Mouse (Mus musculus) MEL (cell line): ENCODE measurements around the gene Syne4. TPM values are rescaled to one million over a fixed set of nuclear protein-coding genes. Genes with fewer than 3 reads are reported as not detected.

Source experiments
- DNase-seq: peaks from one replicate; pipeline ENCODE4 v3.0.0; 2011; ENCODE audit warnings: low read depth, low spot score
- H3K27ac ChIP-seq: 2 replicates; pipeline ENCODE4 v1.5.1; 2012; ENCODE audit warnings: low read depth, mild to moderate bottlenecking, control low read depth, low read length, moderate library complexity; ENCODE audit not compliant: control insufficient read depth
- H3K27me3 ChIP-seq, 2 experiments: fragments of 150-350 bp in 1 of 2; sonication (generic) in 1 of 2; 2 replicates each; pipeline ENCODE4 v1.6.1; 2012; ENCODE audit warnings: low read length in 2 of 2, mild to moderate bottlenecking in 2 of 2, improper control_type of control experiment in 1 of 2, moderate library complexity in 1 of 2; ENCODE audit not compliant: insufficient read depth in 2 of 2, control insufficient read depth in 1 of 2
- H3K36me3 ChIP-seq, 2 experiments: 2 replicates each; pipeline ENCODE4 v1.6.1; 2012 to 2014; ENCODE audit warnings: low read length in 2 of 2, improper control_type of control experiment in 1 of 2, inconsistent platforms in 1 of 2, mild to moderate bottlenecking in 1 of 2; ENCODE audit not compliant: insufficient read depth in 2 of 2, control insufficient read depth in 1 of 2
- H3K4me1 ChIP-seq, 2 experiments: fragments of 150-350 bp in 1 of 2; sonication (generic) in 1 of 2; 2 replicates each; pipeline ENCODE4 v1.6.1; 2012; ENCODE audit warnings: low read length in 2 of 2, improper control_type of control experiment in 1 of 2, mild to moderate bottlenecking in 1 of 2; ENCODE audit not compliant: insufficient read depth in 2 of 2, control insufficient read depth in 1 of 2
- H3K4me3 ChIP-seq, 2 experiments: fragments of 150-350 bp in 1 of 2; sonication (generic) in 1 of 2; 2 replicates each; pipeline ENCODE4 v1.5.1; 2012; ENCODE audit warnings: low read depth in 2 of 2, low read length in 2 of 2, mild to moderate bottlenecking in 2 of 2, moderate library complexity in 2 of 2, control low read depth in 1 of 2, improper control_type of control experiment in 1 of 2; ENCODE audit not compliant: control insufficient read depth in 1 of 2, insufficient read depth in 1 of 2
- H3K79me2 ChIP-seq: 2 replicates; pipeline ENCODE4 v1.6.1; 2012; ENCODE audit warnings: mild to moderate bottlenecking, low read length, moderate library complexity; ENCODE audit not compliant: control insufficient read depth, poor library complexity, insufficient read depth
- H3K9ac ChIP-seq: 2 replicates; pipeline ENCODE4 v1.6.1; 2012; ENCODE audit warnings: low read depth, mild to moderate bottlenecking, control low read depth, low read length, moderate library complexity; ENCODE audit not compliant: control insufficient read depth, poor library complexity, severe bottlenecking
- H3K9me3 ChIP-seq: fragments of 150-350 bp; sonication (generic); replicated peaks from 2 replicates; pipeline ENCODE4 v1.6.1; 2012; ENCODE audit warnings: mild to moderate bottlenecking, low read length, improper control_type of control experiment, moderate library complexity; ENCODE audit not compliant: insufficient read depth
- BHLHE40 ChIP-seq: IDR thresholded peaks from 2 replicates; pipeline ENCODE4 v1.6.1; 2012; ENCODE audit warnings: low read depth, mild to moderate bottlenecking, inconsistent platforms, low read length, improper control_type of control experiment, borderline replicate concordance
- CHD1 ChIP-seq: IDR thresholded peaks from 2 replicates; pipeline ENCODE4 v1.6.1; 2012; ENCODE audit warnings: low read depth, mild to moderate bottlenecking, inconsistent platforms, low read length, improper control_type of control experiment
- CTCF ChIP-seq, 3 experiments: IDR thresholded peaks in 2 of 3; conservative IDR thresholded peaks in 1 of 3; 2 replicates each; pipeline ENCODE4 v1.5.1; 2011 to 2012; ENCODE audit warnings: low read length in 3 of 3, low read depth in 2 of 3, mild to moderate bottlenecking in 2 of 3, improper control_type of control experiment in 1 of 3, inconsistent platforms in 1 of 3, mixed read lengths in 1 of 3, moderate library complexity in 1 of 3; ENCODE audit not compliant: control insufficient read depth in 1 of 3, insufficient read depth in 1 of 3, poor library complexity in 1 of 3, severe bottlenecking in 1 of 3
- E2F4 ChIP-seq: IDR thresholded peaks from 2 replicates; pipeline ENCODE4 v1.6.1; 2011; ENCODE audit warnings: low read depth, low read length, improper control_type of control experiment, borderline replicate concordance
- ELF1 ChIP-seq: IDR thresholded peaks from 2 replicates; pipeline ENCODE4 v1.6.1; 2014; ENCODE audit warnings: low read depth, mild to moderate bottlenecking, inconsistent platforms, low read length, improper control_type of control experiment, moderate library complexity
- EP300 ChIP-seq, 2 experiments: IDR thresholded peaks; 2 replicates each; pipeline ENCODE4 v1.6.1; 2011; ENCODE audit warnings: improper control_type of control experiment in 2 of 2, low read length in 2 of 2, low read depth in 1 of 2, mild to moderate bottlenecking in 1 of 2
- ETS1 ChIP-seq: IDR thresholded peaks from 2 replicates; pipeline ENCODE4 v1.6.1; 2012; ENCODE audit warnings: low read depth, mild to moderate bottlenecking, inconsistent platforms, low read length, improper control_type of control experiment, moderate library complexity
- GABPA ChIP-seq: IDR thresholded peaks from 2 replicates; pipeline ENCODE4 v1.6.1; 2012; ENCODE audit warnings: low read depth, mild to moderate bottlenecking, inconsistent platforms, low read length, improper control_type of control experiment, moderate library complexity
- GATA1 ChIP-seq: IDR thresholded peaks from 2 replicates; pipeline ENCODE4 v1.6.1; 2011; ENCODE audit warnings: low read depth, low read length, improper control_type of control experiment
- JUND ChIP-seq: IDR thresholded peaks from 2 replicates; pipeline ENCODE4 v1.6.1; 2011; ENCODE audit warnings: low read depth, mild to moderate bottlenecking, improper control_type of control experiment, low read length
- MAFK ChIP-seq: IDR thresholded peaks from 2 replicates; pipeline ENCODE4 v1.6.1; 2011; ENCODE audit warnings: low read depth, mild to moderate bottlenecking, low read length, improper control_type of control experiment, borderline replicate concordance
- MXI1 ChIP-seq: IDR thresholded peaks from 2 replicates; pipeline ENCODE4 v1.6.1; 2011; ENCODE audit warnings: mild to moderate bottlenecking, low read depth, low read length, improper control_type of control experiment
- MYB ChIP-seq: IDR thresholded peaks from 2 replicates; pipeline ENCODE4 v1.6.1; 2011; ENCODE audit warnings: mild to moderate bottlenecking, low read depth, low read length, improper control_type of control experiment
- NRF1 ChIP-seq: IDR thresholded peaks from 2 replicates; pipeline ENCODE4 v1.6.1; 2014; ENCODE audit warnings: low read depth, mild to moderate bottlenecking, inconsistent platforms, low read length, improper control_type of control experiment, moderate library complexity; ENCODE audit not compliant: poor library complexity, insufficient read depth, severe bottlenecking
- POLR2A ChIP-seq, 2 experiments: IDR thresholded peaks; 2 replicates each; pipeline ENCODE4 v1.6.1; 2011 to 2012; ENCODE audit warnings: low read length in 2 of 2, mild to moderate bottlenecking in 2 of 2, control low read depth in 1 of 2, improper control_type of control experiment in 1 of 2, low read depth in 1 of 2, moderate library complexity in 1 of 2; ENCODE audit not compliant: control insufficient read depth in 1 of 2, insufficient read depth in 1 of 2, poor library complexity in 1 of 2
- POLR2AphosphoS5 ChIP-seq: IDR thresholded peaks from 2 replicates; pipeline ENCODE4 v1.6.1; 2012; ENCODE audit warnings: low read depth, borderline replicate concordance, mild to moderate bottlenecking, inconsistent platforms, low read length, moderate library complexity, mixed read lengths
- RCOR1 ChIP-seq: IDR thresholded peaks from 2 replicates; pipeline ENCODE4 v1.6.1; 2012; ENCODE audit warnings: low read depth, mild to moderate bottlenecking, inconsistent platforms, low read length, improper control_type of control experiment
- SIN3A ChIP-seq: IDR thresholded peaks from 2 replicates; pipeline ENCODE4 v1.6.1; 2012; ENCODE audit warnings: low read length, improper control_type of control experiment, inconsistent platforms
- TAL1 ChIP-seq: IDR thresholded peaks from 2 replicates; pipeline ENCODE4 v1.6.1; 2012; ENCODE audit warnings: mild to moderate bottlenecking, inconsistent platforms, low read length, moderate library complexity, mixed read lengths
- TBP ChIP-seq: IDR thresholded peaks from 2 replicates; pipeline ENCODE4 v1.8.0; 2011; ENCODE audit warnings: low read depth, low read length, improper control_type of control experiment
- UBTF ChIP-seq: IDR thresholded peaks from 2 replicates; pipeline ENCODE4 v1.6.1; 2012; ENCODE audit warnings: low read depth, mild to moderate bottlenecking, inconsistent platforms, low read length, improper control_type of control experiment, moderate library complexity, borderline replicate concordance; ENCODE audit not compliant: insufficient read depth
- ZKSCAN1 ChIP-seq: IDR thresholded peaks from 2 replicates; pipeline ENCODE4 v1.6.1; 2012; ENCODE audit warnings: low read depth, mild to moderate bottlenecking, inconsistent platforms, low read length, improper control_type of control experiment, moderate library complexity
- ZNF384 ChIP-seq: IDR thresholded peaks from 2 replicates; pipeline ENCODE4 v1.6.1; 2012; ENCODE audit warnings: low read depth, mild to moderate bottlenecking, inconsistent platforms, low read length, improper control_type of control experiment
- polyA plus RNA-seq, 2 experiments: library from polyadenylated mRNA; stranded (reverse) in 1 of 2; unstranded in 1 of 2; fragments of >175 nt in 1 of 2; fragments of >200 nt in 1 of 2; gene quantifications; 2 replicates each; pipeline versions ENCODE4 v1.2.1 to v1.2.4; 2012; ENCODE audit warnings: low replicate concordance in 2 of 2, low read depth in 1 of 2; ENCODE audit not compliant: insufficient read length in 2 of 2, insufficient read depth in 1 of 2, missing spikeins in 1 of 2
- total RNA-seq: library from RNA; depleted of rRNA; stranded (reverse); fragments of 300-350 nt; gene quantifications from 2 replicates; pipeline ENCODE4 v1.2.3, GENCODE M21; 2012

Gene Syne4
- total and polyA plus RNA-seq, 3 experiments = 0.31 to 0.82 TPM; not detected in 1

DNA sequence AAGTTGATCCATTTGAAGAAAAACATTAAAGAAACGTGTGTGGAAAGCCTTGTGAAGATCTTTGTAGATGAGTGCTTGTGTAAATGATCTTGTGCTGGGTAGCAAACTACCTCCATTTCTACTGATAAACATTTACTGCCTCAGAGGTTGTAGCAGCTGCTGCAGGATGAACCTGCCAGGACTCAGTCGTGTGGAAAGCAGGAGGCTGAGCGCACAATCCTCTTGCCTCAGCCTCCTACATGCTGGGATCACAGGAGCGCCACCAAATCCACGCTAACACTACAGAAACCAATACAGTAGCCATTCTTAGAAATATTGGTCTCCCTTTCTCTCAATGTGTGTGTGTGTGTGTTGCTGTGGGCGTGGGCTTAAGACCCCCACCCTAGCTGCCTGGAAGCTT lies 26.6 kb upstream of the Syne4 start:
- no peak overlapping the region for H3K4me3 ChIP-seq
- no peaks in the 10 kb centered on the region for H3K9me3 ChIP-seq
- no peak overlapping the region for H3K9ac ChIP-seq
- H3K27me3 ChIP-seq = no peaks in the 10 kb centered on the region
- H3K4me1 ChIP-seq = no peaks in the 10 kb centered on the region
- H3K36me3 ChIP-seq = no peaks in the 10 kb centered on the region
- DNase-seq = no peak
- no peak for TF ChIP-seq MAFK
- TF ChIP-seq ETS1 = no peak
- no peak for TF ChIP-seq RCOR1
- TF ChIP-seq ZNF384 = no peak
- no peak for TF ChIP-seq CHD1
- no peak for TF ChIP-seq TAL1
- no peak for TF ChIP-seq NRF1
- no peak overlapping the region for H3K27ac ChIP-seq
- no peaks in the 10 kb centered on the region for H3K79me2 ChIP-seq

DNA sequence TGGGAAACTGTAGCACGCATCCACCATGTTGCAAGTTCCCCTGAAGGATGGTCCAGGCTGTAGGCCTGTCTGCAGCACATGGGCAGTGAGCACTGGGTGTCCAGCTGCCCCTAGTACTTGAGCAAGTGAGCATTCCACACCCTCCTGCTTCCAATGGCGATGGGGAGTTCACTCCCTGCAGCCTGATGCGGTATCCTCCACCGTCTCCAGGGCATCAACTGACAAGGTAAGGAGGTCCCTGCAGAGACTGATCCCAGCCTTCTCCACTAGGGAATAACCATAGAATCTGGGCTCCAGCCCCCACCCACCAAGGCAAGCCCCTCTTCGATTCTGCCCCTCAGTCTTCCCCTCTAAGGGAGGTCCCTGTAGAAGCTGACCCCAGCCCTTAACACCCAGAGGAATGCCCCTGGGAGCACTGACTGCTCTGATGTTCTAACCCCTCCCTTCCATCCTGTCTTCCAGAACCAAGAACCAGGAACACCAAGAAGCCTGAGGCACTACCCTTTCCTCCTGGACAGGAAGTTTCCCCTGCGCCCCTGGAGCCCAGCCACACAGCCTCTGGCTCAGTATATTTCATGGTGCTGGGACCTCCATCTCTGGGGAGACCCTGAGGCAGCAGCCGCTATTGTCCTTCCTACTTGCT lies 25.4 kb upstream of the Syne4 start:
- no peak for DNase-seq
- Histone ChIP-seq H3K27ac (no peak overlapping the region), H3K79me2 (no peaks in the 10 kb centered on the region), H3K36me3 (no peaks in the 10 kb centered on the region), H3K4me3 (no peak overlapping the region), H3K27me3 (no peaks in the 10 kb centered on the region), H3K9me3 (no peaks in the 10 kb centered on the region), H3K4me1 (no peaks in the 10 kb centered on the region), H3K9ac (no peak overlapping the region)
- TF ChIP-seq JUND (no peak), CTCF (IDR thresholded peaks at IDR 0.05 in 2 of 3, conservative IDR thresholded peaks at IDR 0.05 in 1 of 3; ENCODE audit: control insufficient read depth in 1 of 3, insufficient read depth in 1 of 3, low read depth in 2 of 3, low read length in 3 of 3, poor library complexity in 1 of 3, severe bottlenecking in 1 of 3) (no peak), POLR2AphosphoS5 (no peak), ZKSCAN1 (no peak), TBP (no peak), ETS1 (no peak), MYB (no peak), GATA1 (no peak), UBTF (no peak), ELF1 (no peak), TAL1 (no peak), GABPA (no peak), E2F4 (no peak), SIN3A (no peak), ZNF384 (no peak), EP300 (IDR thresholded peaks at IDR 0.05; ENCODE audit: low read depth in 1 of 2, low read length in 2 of 2) (no peak), BHLHE40 (no peak), POLR2A (IDR thresholded peaks at IDR 0.05; ENCODE audit: control insufficient read depth in 1 of 2, insufficient read depth in 1 of 2, low read depth in 1 of 2, low read length in 2 of 2, poor library complexity in 1 of 2) (no peak), MXI1 (no peak)
